Mouse (Mus musculus) forebrain, postnatal 0 days (tissue): ENCODE results near the gene Lrrc8a. TPM values are rescaled to one million over a fixed set of nuclear protein-coding genes. Genes with fewer than 3 reads are reported as not detected.
A peak's percentile ranks its signal among the peaks of the same experiment; 100 is the strongest.

Experiments
- ATAC-seq: fragments of 200-750 bp; cut with Nextera tagmentation; 2 replicates; pipeline ENCODE4 v1.8.0; 2017; ENCODE audit warnings: mild to moderate bottlenecking, moderate library complexity
- DNase-seq: peaks from one replicate; pipeline ENCODE4 v3.0.0-alpha.2; 2015
- H3K27ac ChIP-seq: fragments of 300-500 bp; sonication (generic); 2 replicates; pipeline ENCODE4 v1.5.1; 2014; ENCODE audit warnings: low read depth, mild to moderate bottlenecking, antibody characterized with exemption, low read length, moderate library complexity, mixed read lengths
- H3K27me3 ChIP-seq: fragments of 300-500 bp; sonication (generic); 2 replicates; pipeline ENCODE4 v1.6.1; 2014; ENCODE audit warnings: mild to moderate bottlenecking, low read length, mixed read lengths; ENCODE audit not compliant: insufficient read depth
- H3K36me3 ChIP-seq: fragments of 300-500 bp; sonication (generic); 2 replicates; pipeline ENCODE4 v1.6.1; 2014; ENCODE audit warnings: mild to moderate bottlenecking, moderate library complexity; ENCODE audit not compliant: insufficient read depth
- H3K4me1 ChIP-seq: fragments of 300-500 bp; sonication (generic); 2 replicates; pipeline ENCODE4 v1.6.1; 2014; ENCODE audit warnings: antibody characterized with exemption; ENCODE audit not compliant: insufficient read depth
- H3K4me2 ChIP-seq: fragments of 300-500 bp; sonication (generic); 2 replicates; pipeline ENCODE4 v1.6.1; 2014; ENCODE audit warnings: low read depth, mild to moderate bottlenecking, moderate library complexity
- H3K4me3 ChIP-seq: fragments of 300-500 bp; sonication (generic); 2 replicates; pipeline ENCODE4 v1.5.1; 2014; ENCODE audit warnings: low read depth, low read length, mixed read lengths
- H3K9ac ChIP-seq: fragments of 300-500 bp; sonication (generic); 2 replicates; pipeline ENCODE4 v1.6.1; 2014; ENCODE audit warnings: mild to moderate bottlenecking
- H3K9me3 ChIP-seq: fragments of 300-500 bp; sonication (generic); 2 replicates; pipeline ENCODE4 v1.6.1; 2016; ENCODE audit warnings: low read length
- CTCF ChIP-seq: sonication (generic); IDR thresholded peaks from 2 replicates; pipeline ENCODE4 v1.5.1; 2016; ENCODE audit warnings: antibody characterized with exemption, control low read depth, low read depth
- WGBS: fragments of 180-500 bp; shearing (Covaris S2); extraction: QIAGEN DNeasy Blood & Tissue Kit; methylation state at CpG from one replicate; pipeline ENCODE4 v1.1.7; 2014; 5-methylcytosine and 5-hydroxymethylcytosine counted together
- polyA plus RNA-seq: library from polyadenylated mRNA; unstranded; fragments of >200 nt; fragmentation: Nextera tagmentation; extraction: Ambion mirVana; gene quantifications from 2 replicates; pipeline ENCODE4 v1.2.1, GENCODE M21; 2015
- total RNA-seq: library from RNA; depleted of rRNA; stranded (reverse); fragments of >200 nt; gene quantifications from 2 replicates; pipeline ENCODE4 v1.2.3, GENCODE M21; 2014; rRNA removed

Gene Lrrc8a
- total RNA-seq (32.3 and 44.5 TPM in 2 replicates), polyA plus RNA-seq (48.0 and 55.3 TPM in 2 replicates)

GRCm38 (mm10) chr2:30237199-30237880 lies at the start of gene Lrrc8a:
Gene Lrrc8a (plus strand): TSS chr2:30237715.
- H3K27me3 ChIP-seq, result no peaks in the 10 kb centered on the region
- peak within 1 kb of the TSS; percentile 96 for H3K4me3 ChIP-seq
- peak; percentile 57 for TF ChIP-seq CTCF
- ATAC-seq (peak; percentile 98), DNase-seq (peak; percentile 99)
- peak within 1 kb of the TSS; percentile 84 for H3K27ac ChIP-seq
- peak within 1 kb of the TSS; percentile 85 for H3K4me2 ChIP-seq
- H3K9ac ChIP-seq, result peak within 1 kb of the TSS; percentile 73
- peaks cover 23% of the 10 kb centered on the region for H3K36me3 ChIP-seq
- peaks cover 13% of the 10 kb centered on the region for H3K4me1 ChIP-seq
- whole genome bisulfite sequencing, result 2% methylated on average over 67 of the region's 67 CpGs
- no peaks in the 10 kb centered on the region for H3K9me3 ChIP-seq

- TF ChIP-seq CTCF, result no peak
- H3K27ac ChIP-seq, result no peak overlapping the region
- ATAC-seq, result no peak
- no peak overlapping the region for H3K9ac ChIP-seq
- no peak for DNase-seq
- H3K4me2 ChIP-seq, result no peak overlapping the region
- no peaks in the 10 kb centered on the region for H3K9me3 ChIP-seq
- no peaks in the 10 kb centered on the region for H3K4me1 ChIP-seq
- H3K27me3 ChIP-seq, result no peaks in the 10 kb centered on the region
- no peak overlapping the region for H3K4me3 ChIP-seq
- WGBS, result 86% methylated on average over 12 of the region's 12 CpGs
- peaks cover 8% of the 10 kb centered on the region; the same call in 1 of the 2 replicates for H3K36me3 ChIP-seq
These were observed 45.5 kb upstream of the Lrrc8a start for GRCm38 (mm10) chr2:30191790-30192580.

DNA sequence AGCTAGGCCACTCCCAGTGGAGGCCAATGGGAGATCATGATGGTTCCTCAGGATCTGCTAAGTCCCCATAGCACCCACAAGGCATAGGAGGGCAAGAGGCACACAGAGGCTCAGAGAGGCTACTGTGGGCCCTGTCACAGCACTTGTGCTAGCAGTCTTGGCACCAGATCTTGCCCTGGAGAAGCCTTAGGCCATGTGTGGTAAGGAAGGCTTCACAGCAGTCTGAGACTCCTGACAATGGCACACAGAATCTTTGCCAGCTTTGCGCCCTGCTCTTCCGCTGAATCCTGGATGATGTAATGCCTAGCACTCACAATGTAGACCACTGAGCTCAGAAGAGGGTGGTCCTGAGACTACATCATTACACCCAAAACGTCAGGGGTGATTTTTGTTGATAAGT lies 42.9 kb upstream of the Lrrc8a start:
- peak; percentile 10 for DNase-seq
- peak; percentile 38 for ATAC-seq
- no peak overlapping the region for H3K9ac ChIP-seq
- no peaks in the 10 kb centered on the region for H3K9me3 ChIP-seq
- no peaks in the 10 kb centered on the region for H3K27me3 ChIP-seq
- 48% methylated on average over 3 of the region's 3 CpGs for WGBS
- H3K27ac ChIP-seq, result no peak overlapping the region
- H3K36me3 ChIP-seq, result no peaks in the 10 kb centered on the region
- H3K4me2 ChIP-seq, result no peak overlapping the region
- H3K4me3 ChIP-seq, result no peak overlapping the region
- no peak for TF ChIP-seq CTCF
- no peaks in the 10 kb centered on the region for H3K4me1 ChIP-seq

- 73% methylated on average over 4 of the region's 4 CpGs for WGBS
- ATAC-seq, result no peak
- no peak for TF ChIP-seq CTCF
These were observed 39.5 kb upstream of the Lrrc8a start for GRCm38 (mm10) chr2:30198021-30198420.

DNA sequence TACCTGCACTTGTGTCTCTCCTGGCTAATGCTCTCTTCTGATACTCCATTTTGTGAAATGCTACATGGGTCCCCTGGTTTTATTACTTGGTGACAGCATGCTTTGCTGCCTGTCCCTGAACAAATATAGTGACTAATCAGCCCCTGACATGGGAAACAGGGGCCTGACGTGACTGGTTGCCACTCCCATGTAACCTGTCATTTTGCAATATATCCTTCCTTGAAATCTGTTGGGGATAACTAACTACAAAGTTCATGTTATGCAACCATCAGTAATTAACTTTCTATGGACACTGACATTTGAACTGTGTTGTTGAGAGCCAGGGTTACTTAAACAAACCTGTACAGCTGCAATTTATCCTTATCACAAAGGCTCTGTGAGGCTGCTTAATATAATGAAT lies 37.5 kb upstream of the Lrrc8a start:
- H3K9ac ChIP-seq, result no peak overlapping the region
- no peak for DNase-seq
- no peak for ATAC-seq
- WGBS, result 83% methylated on average over 1 of the region's 1 CpGs
- no peak for TF ChIP-seq CTCF
- no peaks in the 10 kb centered on the region for H3K9me3 ChIP-seq
- no peaks in the 10 kb centered on the region for H3K27me3 ChIP-seq
- no peak overlapping the region for H3K4me2 ChIP-seq
- H3K27ac ChIP-seq, result no peak overlapping the region
- no peaks in the 10 kb centered on the region for H3K36me3 ChIP-seq
- H3K4me3 ChIP-seq, result no peak overlapping the region
- peaks cover 4% of the 10 kb centered on the region; the same call in 1 of the 2 replicates for H3K4me1 ChIP-seq

More at GRCm38 (mm10) chr2:30198021-30198420, 39.5 kb upstream of the Lrrc8a start:
- no peaks in the 10 kb centered on the region for H3K36me3 ChIP-seq
- H3K27me3 ChIP-seq, result no peaks in the 10 kb centered on the region
- no peak overlapping the region for H3K4me2 ChIP-seq
- no peak overlapping the region for H3K4me3 ChIP-seq
- no peak overlapping the region for H3K27ac ChIP-seq
- no peak overlapping the region for H3K9ac ChIP-seq
- H3K9me3 ChIP-seq, result no peaks in the 10 kb centered on the region
- DNase-seq, result no peak
- H3K4me1 ChIP-seq, result no peaks in the 10 kb centered on the region

DNA sequence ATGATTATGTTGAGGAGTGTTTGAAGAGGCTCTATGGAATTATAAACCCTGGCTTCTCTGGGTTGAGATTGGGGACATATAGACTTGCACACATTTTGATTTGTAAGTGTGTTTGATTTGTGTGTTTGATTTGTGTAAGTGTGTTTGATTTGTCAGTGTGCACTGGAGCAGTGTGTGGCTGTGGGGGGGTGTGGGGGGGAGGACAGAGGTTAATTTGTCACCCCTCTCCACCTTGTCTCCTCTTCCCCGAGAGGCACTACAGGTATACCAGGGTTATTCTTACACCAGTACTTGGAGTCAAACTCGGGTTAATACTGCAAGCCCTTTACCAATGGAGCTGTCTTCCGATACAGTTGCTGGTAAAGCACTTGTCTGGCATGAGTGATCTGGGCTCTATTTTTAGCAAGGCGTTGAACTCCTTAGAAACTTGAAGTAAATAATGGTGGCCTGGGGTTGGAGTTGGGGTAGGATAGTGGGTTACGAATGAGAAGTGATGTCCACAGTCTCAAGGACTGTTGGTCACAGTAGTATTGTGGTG lies 37.1 kb upstream of the Lrrc8a start:
- peaks cover 4% of the 10 kb centered on the region; the same call in 1 of the 2 replicates for H3K4me1 ChIP-seq
- TF ChIP-seq CTCF, result no peak
- no peaks in the 10 kb centered on the region for H3K36me3 ChIP-seq
- no peak for DNase-seq
- no peak for ATAC-seq
- H3K9ac ChIP-seq, result no peak overlapping the region
- no peak overlapping the region for H3K4me3 ChIP-seq
- no peak overlapping the region for H3K27ac ChIP-seq
- no peak overlapping the region for H3K4me2 ChIP-seq
- H3K9me3 ChIP-seq, result no peaks in the 10 kb centered on the region
- no peaks in the 10 kb centered on the region for H3K27me3 ChIP-seq
- 81% methylated on average over 5 of the region's 5 CpGs for WGBS
